Mouse (Mus musculus) embryo, embryonic 10.5 days (tissue): ENCODE results near the gene Kctd21.

ENCODE experiments used
- DNase-seq: peaks from one replicate; pipeline ENCODE4 v3.0.0-alpha.2; 2015; ENCODE audit warnings: low spot score

The Kctd21 gene

GRCm38 (mm10) chr7:97331726-97332666 lies at the start of gene Kctd21, which contains the start of gene Usp35:
Gene Kctd21 (plus strand): TSS chr7:97332327.
Gene Usp35 (minus strand): TSS chr7:97332020.
- DNase-seq = peak; percentile 96

- DNase-seq = no peak
Measured at GRCm38 (mm10) chr7:97296986-97297385, 35.1 kb upstream of the Kctd21 start.

GRCm38 (mm10) chr7:97297466-97297865 lies 34.7 kb upstream of the Kctd21 start:
- DNase-seq = peak; percentile 84

- no peak for DNase-seq
Measured at GRCm38 (mm10) chr7:97298279-97298678, 33.8 kb upstream of the Kctd21 start.

GRCm38 (mm10) chr7:97298943-97299342 lies 33.2 kb upstream of the Kctd21 start:
- DNase-seq = no peak

- DNase-seq = no peak
Measured at GRCm38 (mm10) chr7:97300914-97301313, 31.2 kb upstream of the Kctd21 start.

- no peak for DNase-seq
Measured at GRCm38 (mm10) chr7:97301321-97301720, 30.8 kb upstream of the Kctd21 start.

GRCm38 (mm10) chr7:97302261-97302660 lies 29.9 kb upstream of the Kctd21 start:
- DNase-seq = no peak

GRCm38 (mm10) chr7:97302876-97303275 lies 29.3 kb upstream of the Kctd21 start:
- DNase-seq = no peak

GRCm38 (mm10) chr7:97303614-97304013 lies 28.5 kb upstream of the Kctd21 start:
- no peak for DNase-seq

- DNase-seq = no peak
Measured at GRCm38 (mm10) chr7:97304471-97304870, 27.7 kb upstream of the Kctd21 start.

- DNase-seq = no peak
Measured at GRCm38 (mm10) chr7:97305206-97305605, 26.9 kb upstream of the Kctd21 start.

GRCm38 (mm10) chr7:97306813-97307212 lies 25.3 kb upstream of the Kctd21 start:
- DNase-seq = no peak

GRCm38 (mm10) chr7:97307546-97307945 lies 24.6 kb upstream of the Kctd21 start:
- no peak for DNase-seq

GRCm38 (mm10) chr7:97309461-97310340 lies 22.4 kb upstream of the Kctd21 start:
- DNase-seq = no peak

- DNase-seq = no peak
Measured at GRCm38 (mm10) chr7:97310341-97310635, 21.8 kb upstream of the Kctd21 start.

- no peak for DNase-seq
Measured at GRCm38 (mm10) chr7:97311620-97312019, 20.5 kb upstream of the Kctd21 start.

- DNase-seq = no peak
Measured at GRCm38 (mm10) chr7:97312196-97312595, 19.9 kb upstream of the Kctd21 start.

- DNase-seq = no peak
Measured at GRCm38 (mm10) chr7:97312856-97313255, 19.3 kb upstream of the Kctd21 start.

GRCm38 (mm10) chr7:97313364-97313995 lies 18.6 kb upstream of the Kctd21 start:
- no peak for DNase-seq

GRCm38 (mm10) chr7:97314646-97315045 lies 17.5 kb upstream of the Kctd21 start:
- no peak for DNase-seq

GRCm38 (mm10) chr7:97315656-97316055 lies 16.5 kb upstream of the Kctd21 start:
- DNase-seq = no peak
